Mouse (Mus musculus) erythroblast, embryonic 14.5 days (primary cell): ENCODE measurements around the gene C2cd4a.

ENCODE experiments used
- GATA1 ChIP-seq: IDR thresholded peaks from 2 replicates; pipeline ENCODE4 v1.6.1; 2012; ENCODE audit warnings: low read length, inconsistent platforms, mixed read lengths
- TAL1 ChIP-seq: IDR thresholded peaks from 3 replicates; pipeline ENCODE4 v1.6.1; 2012; ENCODE audit warnings: low read length, inconsistent platforms, mixed read lengths

GRCm38 (mm10) chr9:67849397-67849796, 17.3 kb upstream of the C2cd4a start:
- TF ChIP-seq GATA1, result no peak
- TF ChIP-seq TAL1, result no peak
